Mouse (Mus musculus): ENCODE measurements around the gene Ier3. TPM values are rescaled to one million over a fixed set of nuclear protein-coding genes. Genes with fewer than 3 reads are reported as not detected.
"Not testable (repeated sequence)": the region's sequence is repeated elsewhere in the genome, so short reads cannot be mapped to it uniquely, and the experiment has no call there.

Ier3 gene
- polyA plus RNA-seq, 1 experiment from 2014 or later, result 4.4 TPM

DNA sequence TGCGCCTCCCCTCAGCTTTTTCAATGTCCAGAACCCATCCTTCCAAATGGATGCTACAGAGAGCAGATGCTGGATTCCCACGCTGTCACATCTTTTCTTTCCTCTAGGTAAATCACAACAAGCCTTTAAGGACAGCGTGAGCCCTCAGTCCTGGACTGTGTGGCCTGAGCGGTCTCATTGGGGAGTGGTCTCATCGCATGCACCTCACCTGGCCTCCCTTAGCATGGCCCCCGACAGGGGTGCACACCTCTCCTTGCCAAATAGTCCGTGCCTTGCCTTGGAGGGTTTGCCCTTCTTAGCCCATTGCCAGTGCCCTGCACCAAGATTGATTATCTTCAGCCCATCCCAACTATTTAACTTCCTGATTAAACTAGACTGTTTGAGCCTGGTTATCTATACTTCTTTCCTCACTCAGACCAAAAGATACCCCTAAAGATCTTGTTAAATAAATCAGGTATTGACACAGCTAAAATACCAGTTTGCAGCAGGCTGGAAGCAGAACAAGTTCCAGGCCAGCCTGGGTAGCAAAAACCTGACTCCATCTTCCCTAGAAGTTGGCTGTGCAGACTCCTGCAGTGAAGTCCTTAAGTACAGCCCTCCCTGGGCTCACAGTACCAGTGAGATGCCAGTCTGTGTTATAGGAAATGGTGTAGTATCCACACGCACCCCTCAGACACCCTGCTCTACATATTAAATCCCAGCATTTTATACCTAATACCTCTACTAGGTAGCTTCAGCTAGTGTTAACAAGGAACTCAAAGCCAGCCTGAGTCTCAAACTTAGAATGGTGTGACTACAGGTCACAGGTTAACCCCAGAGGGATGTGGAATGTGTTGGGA, 11.1 kb downstream of the Ier3 start:
- DNase-seq (ENCODE audit: low spot score), result no peak
- no peaks in the 10 kb centered on the region for H3K27me3 ChIP-seq (replicated peaks; ENCODE audit: low read depth, poor library complexity, severe bottlenecking)
- no peak overlapping the region for H3K27ac ChIP-seq (replicated peaks)
- H3K4me3 ChIP-seq, result peak overlapping the region; percentile 70; the same call in 1 of the 2 replicates
- H3K36me3 ChIP-seq (replicated peaks), result peaks cover 87% of the 10 kb centered on the region
- H3K9me3 ChIP-seq, result no peaks in the 10 kb centered on the region
- H3K4me1 ChIP-seq, result peaks cover 37% of the 10 kb centered on the region
- WGBS, result 71% methylated on average over 8 of the region's 8 CpGs

DNA sequence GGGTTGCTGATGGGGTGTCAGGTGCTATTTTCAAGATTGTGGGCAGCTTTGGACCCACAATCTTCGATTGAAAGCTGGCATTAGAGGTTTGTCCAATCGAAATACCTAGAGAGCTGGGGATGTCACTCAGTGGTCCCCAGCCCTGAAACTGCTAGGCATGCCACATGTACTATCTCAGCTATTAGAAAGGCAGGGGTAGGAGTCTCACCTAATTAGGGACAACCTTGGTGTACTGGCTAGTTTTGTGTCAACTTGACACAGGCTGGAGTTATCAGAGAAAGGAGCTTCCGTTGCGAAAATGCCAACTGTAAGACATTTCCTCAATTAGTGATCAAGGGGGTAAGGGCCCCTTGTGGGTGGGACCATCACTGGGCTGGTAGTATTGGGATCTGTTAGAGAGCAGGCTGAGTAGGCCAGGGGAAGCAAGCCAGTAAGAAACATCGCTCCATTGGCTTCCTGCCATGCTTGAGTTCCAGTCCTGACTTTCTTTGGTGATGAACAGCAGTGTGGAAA, 11.8 kb downstream of the Ier3 start:
- 26% methylated on average over 5 of the region's 5 CpGs for WGBS
- no peaks in the 10 kb centered on the region for H3K27me3 ChIP-seq (replicated peaks; ENCODE audit: low read depth, poor library complexity, severe bottlenecking)

DNA sequence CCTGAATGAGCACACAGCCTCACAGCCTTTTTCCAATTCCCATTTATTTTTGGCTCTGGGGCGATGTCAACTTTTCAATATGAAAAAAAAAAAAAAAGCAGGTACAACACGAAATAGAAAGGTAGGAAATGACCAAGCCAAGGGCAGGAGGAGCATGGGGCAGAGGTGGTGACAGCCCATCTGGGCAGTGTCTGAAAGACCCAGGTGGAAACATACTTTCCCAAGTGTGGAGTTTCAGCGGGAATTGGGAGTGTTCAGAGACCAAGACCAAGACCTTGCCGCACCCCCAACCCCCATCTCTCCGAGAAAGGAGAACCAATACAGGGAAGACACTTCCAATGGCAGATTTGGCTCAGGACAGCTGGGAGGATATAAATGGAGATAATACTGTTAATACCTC, 12.4 kb downstream of the Ier3 start:
- Histone ChIP-seq H3K9me3 (no peaks in the 10 kb centered on the region), H3K36me3 (replicated peaks) (peaks cover 77% of the 10 kb centered on the region), H3K27me3 (replicated peaks; ENCODE audit: low read depth, poor library complexity, severe bottlenecking) (no peaks in the 10 kb centered on the region), H3K4me1 (peaks cover 37% of the 10 kb centered on the region), H3K27ac (replicated peaks) (no peak overlapping the region), H3K4me3 (peak overlapping the region; percentile 70)
- DNase-seq (ENCODE audit: low spot score), result no peak
- WGBS, result 59% methylated on average over 5 of the region's 5 CpGs

More for the DNA sequence above, 11.8 kb downstream of the Ier3 start:
- H3K4me3 ChIP-seq, result peak overlapping the region; percentile 70; the same call in 1 of the 2 replicates
- H3K4me1 ChIP-seq, result peaks cover 37% of the 10 kb centered on the region
- no peaks in the 10 kb centered on the region for H3K9me3 ChIP-seq
- no peak overlapping the region for H3K27ac ChIP-seq (replicated peaks)
- DNase-seq (ENCODE audit: low spot score), result no peak
- peaks cover 80% of the 10 kb centered on the region for H3K36me3 ChIP-seq (replicated peaks)

DNA sequence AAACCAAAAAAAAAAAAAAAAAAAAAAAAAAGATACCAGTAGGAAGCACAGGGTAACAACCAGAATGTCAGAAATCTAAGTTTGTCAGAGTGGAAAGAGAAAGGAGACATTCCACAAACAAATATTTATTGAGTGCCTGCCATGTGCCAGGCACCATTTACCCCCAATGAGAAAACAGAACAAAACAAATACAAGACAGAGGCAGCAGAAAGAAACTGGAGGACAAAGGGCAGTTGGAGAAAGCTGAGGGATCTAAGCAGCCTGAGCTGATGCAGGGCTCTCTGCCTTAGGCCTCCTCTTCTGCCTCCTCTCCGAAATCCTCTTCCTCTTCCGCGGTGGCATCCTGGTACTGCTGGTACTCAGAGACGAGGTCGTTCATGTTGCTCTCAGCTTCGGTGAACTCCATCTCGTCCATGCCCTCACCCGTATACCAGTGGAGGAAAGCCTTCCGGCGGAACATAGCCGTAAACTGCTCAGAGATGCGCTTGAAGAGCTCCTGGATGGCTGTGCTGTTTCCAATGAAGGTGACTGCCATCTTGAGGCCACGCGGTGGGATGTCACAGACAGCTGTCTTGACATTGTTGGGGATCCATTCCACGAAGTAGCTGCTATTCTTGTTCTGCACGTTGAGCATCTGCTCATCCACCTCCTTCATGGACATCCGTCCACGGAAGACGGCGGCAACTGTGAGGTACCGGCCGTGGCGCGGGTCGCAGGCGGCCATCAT, 13.4 kb downstream of the Ier3 start:
- DNase-seq (ENCODE audit: low spot score), result no peak
- 83% methylated on average over 26 of the region's 26 CpGs for WGBS
- H3K36me3 ChIP-seq (replicated peaks), result peaks cover 74% of the 10 kb centered on the region
- peaks cover 41% of the 10 kb centered on the region for H3K4me1 ChIP-seq
- H3K4me3 ChIP-seq, result peak overlapping the region; percentile 70
- H3K27me3 ChIP-seq (replicated peaks; ENCODE audit: low read depth, poor library complexity, severe bottlenecking), result no peaks in the 10 kb centered on the region
- H3K9me3 ChIP-seq, result no peaks in the 10 kb centered on the region
- H3K27ac ChIP-seq (replicated peaks), result peak overlapping the region; percentile 95; the same call in 1 of the 2 replicates

DNA sequence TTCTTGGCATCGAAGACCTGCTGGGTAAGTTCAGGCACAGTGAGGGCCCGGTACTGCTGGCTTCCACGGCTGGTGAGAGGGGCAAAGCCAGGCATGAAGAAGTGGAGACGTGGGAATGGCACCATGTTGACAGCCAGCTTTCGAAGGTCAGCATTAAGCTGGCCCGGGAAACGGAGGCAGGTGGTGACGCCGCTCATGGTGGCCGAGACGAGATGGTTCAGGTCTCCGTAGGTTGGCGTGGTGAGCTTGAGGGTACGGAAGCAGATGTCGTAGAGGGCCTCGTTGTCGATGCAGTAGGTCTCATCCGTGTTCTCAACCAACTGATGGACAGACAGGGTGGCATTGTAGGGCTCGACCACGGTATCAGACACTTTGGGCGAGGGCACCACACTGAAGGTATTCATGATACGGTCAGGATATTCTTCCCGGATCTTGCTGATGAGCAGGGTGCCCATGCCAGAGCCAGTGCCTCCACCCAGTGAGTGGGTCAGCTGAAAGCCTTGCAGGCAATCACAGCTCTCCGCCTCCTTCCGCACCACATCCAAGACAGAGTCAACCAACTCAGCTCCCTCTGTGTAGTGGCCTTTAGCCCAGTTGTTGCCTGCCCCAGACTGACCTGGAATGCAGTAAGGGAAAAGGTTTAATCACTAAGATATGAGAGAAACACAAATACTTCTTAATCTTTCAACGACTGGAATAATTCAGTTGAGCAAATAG, 14.1 kb downstream of the Ier3 start:
- 79% methylated on average over 26 of the region's 26 CpGs for WGBS
- Histone ChIP-seq H3K27me3 (replicated peaks; ENCODE audit: low read depth, poor library complexity, severe bottlenecking) (no peaks in the 10 kb centered on the region), H3K4me3 (peak overlapping the region; percentile 70), H3K36me3 (replicated peaks) (peaks cover 67% of the 10 kb centered on the region), H3K9me3 (no peaks in the 10 kb centered on the region), H3K4me1 (peaks cover 34% of the 10 kb centered on the region), H3K27ac (replicated peaks) (peak overlapping the region; percentile 95)
- DNase-seq (ENCODE audit: low spot score), result no peak

DNA sequence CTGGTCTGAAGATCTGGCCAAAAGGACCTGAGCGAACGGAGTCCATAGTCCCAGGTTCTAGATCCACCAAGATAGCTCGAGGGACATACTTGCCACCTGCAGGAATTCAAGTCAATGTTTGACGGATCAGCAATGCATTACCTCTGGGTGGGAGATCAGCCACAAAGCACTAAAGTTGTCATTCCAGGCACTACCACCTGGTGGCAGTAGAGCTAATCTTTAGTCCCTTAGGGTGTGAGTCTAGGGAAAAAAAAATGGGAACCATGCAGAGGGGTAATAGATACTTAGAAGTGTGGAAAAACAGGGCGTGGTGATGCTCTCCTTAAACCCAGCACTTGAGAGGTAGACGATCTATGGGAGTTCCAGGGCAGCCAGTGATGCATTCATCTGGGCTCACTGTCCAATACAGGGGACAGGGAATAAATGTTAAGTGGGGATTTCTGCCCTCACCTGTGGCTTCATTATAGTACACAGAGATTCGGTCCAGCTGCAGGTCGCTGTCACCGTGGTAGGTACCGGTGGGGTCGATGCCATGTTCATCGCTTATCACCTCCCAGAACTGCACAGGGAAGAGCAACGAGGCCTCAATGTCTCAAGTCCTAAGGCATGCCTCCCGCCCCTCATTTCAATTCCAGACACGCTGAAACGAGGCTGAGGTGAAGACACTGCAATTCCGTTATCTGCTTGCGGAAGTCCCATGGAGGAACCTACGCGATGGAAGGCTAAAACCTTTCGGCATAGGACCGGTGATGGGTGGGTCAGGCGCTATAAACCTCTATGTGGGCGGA, 14.9 kb downstream of the Ier3 start:
- H3K36me3 ChIP-seq (replicated peaks), result peaks cover 59% of the 10 kb centered on the region

DNA sequence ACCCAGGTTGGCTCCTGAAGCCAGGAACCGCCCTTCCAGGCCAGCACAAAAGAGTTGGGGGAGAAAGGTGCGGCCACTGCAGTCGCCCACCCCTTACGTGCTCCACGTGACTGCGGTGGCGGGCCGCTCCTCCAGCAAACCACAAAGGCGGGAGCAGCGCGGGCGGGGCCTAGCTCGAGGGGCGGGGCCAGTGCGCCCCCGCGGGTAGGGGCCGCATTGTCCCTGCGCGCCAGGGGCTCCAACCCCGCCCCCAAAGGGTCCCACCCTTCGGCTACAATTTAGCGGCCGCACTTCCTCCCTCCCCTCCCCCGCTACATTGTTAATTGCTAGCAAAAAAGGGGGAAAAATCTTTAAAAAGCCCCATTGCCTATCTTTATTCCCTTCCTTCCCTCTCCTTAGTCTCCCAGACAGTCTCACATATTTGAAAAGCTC, 15.5 kb downstream of the Ier3 start:
- no peaks in the 10 kb centered on the region for H3K9me3 ChIP-seq
- peaks cover 33% of the 10 kb centered on the region for H3K4me1 ChIP-seq
- H3K27me3 ChIP-seq (replicated peaks; ENCODE audit: low read depth, poor library complexity, severe bottlenecking), result no peaks in the 10 kb centered on the region
- H3K4me3 ChIP-seq, result peak overlapping the region; percentile 70
- peaks cover 53% of the 10 kb centered on the region for H3K36me3 ChIP-seq (replicated peaks)
- WGBS, result under 1% methylated on average over 25 of the region's 25 CpGs
- peak overlapping the region; percentile 95 for H3K27ac ChIP-seq (replicated peaks)
- DNase-seq (ENCODE audit: low spot score), result peak; percentile 96

More for the DNA sequence above, 14.9 kb downstream of the Ier3 start:
- peak; percentile 77 for DNase-seq (ENCODE audit: low spot score)
- peaks cover 32% of the 10 kb centered on the region for H3K4me1 ChIP-seq
- no peaks in the 10 kb centered on the region for H3K9me3 ChIP-seq
- peak overlapping the region; percentile 95 for H3K27ac ChIP-seq (replicated peaks)
- 11% methylated on average over 24 of the region's 24 CpGs for WGBS
- peak overlapping the region; percentile 70 for H3K4me3 ChIP-seq
- no peaks in the 10 kb centered on the region for H3K27me3 ChIP-seq (replicated peaks; ENCODE audit: low read depth, poor library complexity, severe bottlenecking)

DNA sequence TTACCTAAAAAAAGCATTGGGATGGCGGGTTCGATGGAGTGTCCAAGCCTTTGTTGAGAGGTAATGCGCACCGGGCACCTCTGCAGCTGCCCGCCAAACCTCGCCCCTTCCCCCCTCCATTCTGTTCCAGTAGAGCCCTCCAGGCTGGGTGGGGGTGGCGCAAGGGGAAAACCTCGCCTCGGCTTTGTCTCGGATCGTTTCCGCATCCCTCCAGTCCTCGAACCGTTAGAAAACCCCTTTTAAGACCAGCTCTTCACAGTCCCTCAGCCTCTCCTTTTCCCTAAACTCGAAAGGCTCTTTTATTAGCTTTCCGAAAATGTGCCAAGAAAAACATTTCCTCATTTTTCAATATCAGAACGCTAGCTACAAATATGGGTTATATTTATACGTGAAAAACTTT, 16.0 kb downstream of the Ier3 start:
- under 1% methylated on average over 18 of the region's 18 CpGs for WGBS
- Histone ChIP-seq H3K4me3 (peak overlapping the region; percentile 70), H3K27ac (replicated peaks) (peak overlapping the region; percentile 95), H3K27me3 (replicated peaks; ENCODE audit: low read depth, poor library complexity, severe bottlenecking) (no peaks in the 10 kb centered on the region), H3K4me1 (peaks cover 36% of the 10 kb centered on the region), H3K36me3 (replicated peaks) (peaks cover 48% of the 10 kb centered on the region), H3K9me3 (no peaks in the 10 kb centered on the region)
- DNase-seq (ENCODE audit: low spot score), result peak; percentile 79

DNA sequence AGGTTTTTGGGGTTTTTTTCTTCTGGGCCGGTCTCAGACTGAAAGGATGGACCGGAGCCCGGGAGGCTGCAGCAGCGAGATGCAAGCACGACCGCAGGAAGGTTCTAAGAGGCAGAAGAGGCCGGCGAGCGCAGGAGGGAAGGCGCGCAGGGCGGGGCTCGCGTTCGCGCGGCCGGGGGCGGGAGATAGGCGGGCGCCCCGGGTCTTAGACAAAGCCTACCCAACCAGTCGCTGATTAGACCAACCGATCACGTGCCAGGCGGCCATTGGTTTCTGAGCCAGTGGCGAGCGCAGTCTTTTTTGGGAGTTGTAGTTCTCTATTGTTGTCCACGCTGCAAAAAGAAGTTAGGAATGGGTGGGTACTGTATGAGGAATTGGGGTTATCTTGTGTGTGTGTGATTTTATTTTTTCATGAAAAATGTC, 16.6 kb downstream of the Ier3 start, which contains the start of gene Tubb5:
Gene Tubb5, minus strand, starts transcription at position 185 of the 423 bp plus-strand sequence.
- H3K4me3 ChIP-seq, result peak within 1 kb of the TSS; percentile 70
- H3K27me3 ChIP-seq (replicated peaks; ENCODE audit: low read depth, poor library complexity, severe bottlenecking), result no peaks in the 10 kb centered on the region
- no peaks in the 10 kb centered on the region for H3K9me3 ChIP-seq
- peaks cover 42% of the 10 kb centered on the region for H3K4me1 ChIP-seq
- peak; percentile 98 for DNase-seq (ENCODE audit: low spot score)
- peaks cover 42% of the 10 kb centered on the region for H3K36me3 ChIP-seq (replicated peaks)
- peak within 1 kb of the TSS; percentile 95 for H3K27ac ChIP-seq (replicated peaks)
- WGBS, result under 1% methylated on average over 29 of the region's 29 CpGs

DNA sequence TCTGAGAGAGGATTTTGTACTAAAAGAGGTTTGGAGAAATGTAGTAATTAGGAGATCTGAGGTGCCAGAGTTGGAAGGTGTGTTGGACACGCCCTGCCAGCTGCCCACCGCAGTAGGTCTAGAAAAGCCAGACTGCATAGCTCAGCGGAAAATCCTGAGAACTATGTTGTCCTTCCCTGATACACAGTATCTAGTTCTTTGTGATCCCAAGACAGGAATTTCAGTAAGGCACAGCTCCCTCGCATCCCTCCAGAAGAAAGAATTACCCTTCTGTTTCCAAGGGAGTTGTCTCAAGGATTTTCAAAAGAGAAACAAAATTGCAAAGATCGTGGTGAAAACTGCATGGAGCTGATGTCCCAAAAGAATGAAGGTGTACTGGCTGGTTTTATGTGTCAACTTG, 17.1 kb downstream of the Ier3 start:
- Histone ChIP-seq H3K9me3 (no peaks in the 10 kb centered on the region), H3K27me3 (replicated peaks; ENCODE audit: low read depth, poor library complexity, severe bottlenecking) (no peaks in the 10 kb centered on the region), H3K27ac (replicated peaks) (peak overlapping the region; percentile 95), H3K4me1 (peaks cover 44% of the 10 kb centered on the region), H3K36me3 (replicated peaks) (peaks cover 37% of the 10 kb centered on the region), H3K4me3 (peak overlapping the region; percentile 70)
- peak; percentile 52 for DNase-seq (ENCODE audit: low spot score)
- WGBS, result 3% methylated on average over 5 of the region's 5 CpGs

DNA sequence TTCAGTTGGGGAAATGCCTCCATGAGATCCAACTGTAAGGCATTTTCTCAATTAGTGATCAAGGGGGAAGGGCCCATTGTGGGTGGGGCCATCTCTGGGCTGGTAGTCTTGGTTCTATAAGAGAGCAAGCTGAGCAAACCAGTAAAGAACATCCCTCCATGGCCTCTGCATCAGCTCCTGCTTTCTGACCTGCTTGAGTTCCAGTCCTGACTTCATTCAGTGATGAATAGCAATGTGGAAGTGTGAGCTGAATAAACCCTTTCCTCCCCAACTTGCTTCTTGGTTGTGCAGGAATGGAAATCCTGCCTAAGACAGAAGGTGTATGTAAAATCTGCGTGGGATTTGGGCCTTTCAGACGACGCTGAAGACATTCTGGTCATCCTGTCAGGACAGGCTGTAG, 17.5 kb downstream of the Ier3 start:
- H3K27me3 ChIP-seq (replicated peaks; ENCODE audit: low read depth, poor library complexity, severe bottlenecking); H3K9me3 ChIP-seq; DNase-seq (ENCODE audit: low spot score): not testable (repeated sequence)
- peak overlapping the region; percentile 70 for H3K4me3 ChIP-seq
- peaks cover 33% of the 10 kb centered on the region for H3K36me3 ChIP-seq (replicated peaks)
- H3K4me1 ChIP-seq, result peaks cover 41% of the 10 kb centered on the region
- peak overlapping the region; percentile 95 for H3K27ac ChIP-seq (replicated peaks)
- WGBS, result 53% methylated on average over 3 of the region's 3 CpGs

Measured in embryonic facial prominence, embryonic 10.5 days (tissue).